Mouse (Mus musculus) erythroblast, embryonic 14.5 days (primary cell): ENCODE data around the gene Shkbp1.

ENCODE experiments used
- GATA1 ChIP-seq: IDR thresholded peaks from 2 replicates; pipeline ENCODE4 v1.6.1; 2012; ENCODE audit warnings: low read length, inconsistent platforms, mixed read lengths
- TAL1 ChIP-seq: IDR thresholded peaks from 3 replicates; pipeline ENCODE4 v1.6.1; 2012; ENCODE audit warnings: low read length, inconsistent platforms, mixed read lengths

DNA sequence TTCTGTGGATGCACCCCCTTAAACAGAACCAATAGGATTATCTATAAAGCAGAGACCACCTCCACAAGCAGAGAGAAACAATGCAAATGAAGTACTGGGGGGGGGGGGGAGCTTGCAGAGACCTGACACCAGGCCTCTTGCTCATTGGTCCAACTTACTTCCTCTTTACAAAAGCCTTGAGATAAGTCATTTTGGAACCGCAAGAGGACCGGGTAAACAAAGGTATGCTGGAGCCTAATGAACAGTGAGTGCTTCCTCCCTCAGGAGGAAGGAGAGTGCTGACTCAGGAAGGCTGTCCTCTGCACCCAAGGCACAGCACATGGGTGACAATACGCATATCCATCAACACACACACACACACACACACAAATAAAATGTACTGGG lies 1.8 kb upstream of the Shkbp1 start:
- TF ChIP-seq TAL1 (no peak), GATA1 (no peak)
